Mouse (Mus musculus) c-Kit-positive CD71-positive TER-119-positive erythroid progenitor cells, embryonic 14.5 days (primary cell): ENCODE data around the gene Eif5a.
"Not testable (repeated sequence)": the region's sequence is repeated elsewhere in the genome, so short reads cannot be mapped to it uniquely, and the experiment has no call there.

ENCODE experiments used
- DNase-seq: peaks from one replicate; pipeline ENCODE4 v3.0.0-alpha.2; 2013; ENCODE audit warnings: low spot score

Eif5a gene

GRCm38 (mm10) chr11:69945997-69946891 lies 24.5 kb upstream of the Eif5a start:
- peak; percentile 86 for DNase-seq

DNA sequence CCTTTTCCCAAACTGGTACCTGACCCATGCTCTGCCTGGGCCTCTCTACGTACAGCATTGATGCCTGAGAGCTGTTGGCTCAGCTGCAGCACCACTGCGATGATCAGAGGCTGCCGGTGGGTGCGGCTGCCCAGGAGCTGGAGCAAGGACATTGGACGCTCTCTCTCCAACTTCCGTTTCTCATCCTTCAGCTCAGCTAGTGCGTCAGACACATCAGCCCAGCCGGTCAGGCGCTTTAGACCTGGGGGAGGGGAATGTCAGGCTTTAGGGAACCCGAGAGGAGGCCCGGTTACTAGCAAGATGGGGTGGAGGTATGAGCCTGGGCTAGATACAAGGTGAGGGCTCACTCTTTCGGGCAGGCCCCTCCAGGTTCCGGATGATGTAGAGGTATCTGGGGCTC lies 23.5 kb upstream of the Eif5a start:
- DNase-seq = no peak

- no peak for DNase-seq
Observed at GRCm38 (mm10) chr11:69940962-69941361, 19.2 kb upstream of the Eif5a start.

DNA sequence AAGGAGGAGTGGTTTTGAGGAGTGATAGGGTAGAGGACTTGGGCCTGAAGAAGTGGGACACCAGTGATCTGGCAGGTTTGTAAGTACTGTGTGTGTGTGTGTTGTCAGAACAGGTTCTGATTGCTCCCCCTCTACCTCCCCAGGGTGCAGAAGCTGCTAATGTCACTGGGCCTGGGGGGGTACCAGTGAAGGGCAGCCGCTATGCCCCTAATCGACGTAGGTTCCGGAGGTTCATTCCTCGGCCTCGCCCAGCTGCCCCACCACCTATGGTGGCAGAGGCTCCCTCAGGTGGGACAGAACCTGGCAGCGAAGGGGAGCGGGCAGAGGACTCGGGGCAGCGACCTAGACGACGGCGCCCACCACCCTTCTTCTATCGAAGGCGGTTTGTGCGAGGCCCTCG lies 18.0 kb upstream of the Eif5a start:
- DNase-seq = no peak

DNA sequence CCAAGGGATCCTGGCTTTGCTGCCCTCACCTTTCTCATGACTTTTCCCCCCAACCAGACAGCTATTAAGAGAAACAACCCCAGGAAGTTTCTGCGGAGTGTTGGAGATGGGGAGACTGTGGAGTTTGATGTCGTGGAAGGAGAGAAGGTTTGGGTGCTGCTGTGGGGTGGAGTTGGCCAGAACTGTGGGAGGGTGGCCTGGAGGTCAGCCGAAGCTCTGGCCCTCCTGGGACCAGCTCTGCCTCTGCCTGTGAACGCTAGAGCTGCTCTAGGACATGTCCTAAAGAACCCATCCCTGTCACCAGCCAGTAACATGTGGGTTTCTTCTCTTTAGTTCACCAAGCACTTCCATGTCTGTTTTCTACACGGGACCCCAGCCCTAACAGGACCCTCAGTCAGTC lies 17.4 kb upstream of the Eif5a start:
- DNase-seq = no peak

DNA sequence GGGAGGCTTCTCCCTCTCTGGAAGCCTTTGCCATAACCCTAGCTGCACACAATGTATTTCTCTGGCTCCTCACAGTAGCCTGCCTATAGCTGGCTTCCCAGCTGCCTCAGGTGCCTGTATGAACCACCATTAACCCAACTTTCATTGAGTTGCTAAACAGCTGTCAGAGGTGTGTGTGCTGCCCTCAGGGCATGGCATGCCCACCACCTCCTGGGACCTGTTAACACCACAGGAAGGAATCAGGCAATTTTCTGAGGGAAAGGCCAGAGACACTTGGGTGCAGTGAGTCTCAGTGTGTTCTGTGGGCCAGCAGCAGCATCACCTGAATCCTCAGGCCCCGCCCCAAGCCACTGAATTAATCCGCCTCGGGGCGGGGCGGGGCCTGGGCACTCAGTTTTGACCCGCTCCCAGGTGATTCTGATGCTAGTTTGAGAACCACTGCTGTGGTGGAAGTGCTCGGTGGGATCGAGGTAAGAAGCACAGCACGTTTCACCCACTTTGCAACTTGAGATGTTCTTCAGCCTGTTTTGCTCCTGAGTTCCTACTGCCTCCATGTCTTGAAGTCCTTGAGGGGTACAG lies 16.7 kb upstream of the Eif5a start:
- no peak for DNase-seq

- no peak for DNase-seq
Observed at GRCm38 (mm10) chr11:69937834-69938233, 16.1 kb upstream of the Eif5a start.

GRCm38 (mm10) chr11:69937385-69937784 lies 15.6 kb upstream of the Eif5a start:
- DNase-seq = no peak

DNA sequence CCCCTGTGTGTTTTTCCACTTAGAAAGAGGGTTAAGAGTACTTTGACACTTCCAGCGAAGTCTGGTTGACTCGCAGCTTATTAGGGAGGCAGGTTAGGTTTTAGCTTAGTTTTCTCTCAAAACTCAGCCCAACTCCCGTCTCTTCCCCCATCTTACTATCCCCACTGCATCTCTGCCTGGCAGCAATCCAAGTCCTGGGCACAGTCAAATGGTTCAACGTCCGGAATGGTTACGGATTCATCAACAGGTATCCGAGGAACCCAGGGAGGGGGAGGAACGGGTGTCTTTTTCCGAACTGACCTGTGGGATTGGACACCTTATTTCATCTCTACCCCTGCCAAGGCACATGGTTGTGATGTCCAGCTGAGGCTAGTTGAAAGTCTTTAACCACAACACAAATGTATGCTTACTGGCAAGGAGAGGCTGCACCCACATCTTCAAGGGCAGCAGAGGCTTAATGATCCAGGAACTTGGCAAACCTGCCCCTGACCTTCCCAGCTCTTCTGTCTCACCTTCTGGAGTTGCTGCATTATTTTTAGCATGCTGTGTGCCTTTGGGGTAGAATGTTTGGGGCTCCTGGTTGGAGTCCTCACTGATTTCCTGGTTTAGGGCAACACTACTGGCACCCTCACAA lies 15.1 kb upstream of the Eif5a start:
- DNase-seq = no peak

- no peak for DNase-seq
Observed at GRCm38 (mm10) chr11:69936156-69936555, 14.4 kb upstream of the Eif5a start.

DNA sequence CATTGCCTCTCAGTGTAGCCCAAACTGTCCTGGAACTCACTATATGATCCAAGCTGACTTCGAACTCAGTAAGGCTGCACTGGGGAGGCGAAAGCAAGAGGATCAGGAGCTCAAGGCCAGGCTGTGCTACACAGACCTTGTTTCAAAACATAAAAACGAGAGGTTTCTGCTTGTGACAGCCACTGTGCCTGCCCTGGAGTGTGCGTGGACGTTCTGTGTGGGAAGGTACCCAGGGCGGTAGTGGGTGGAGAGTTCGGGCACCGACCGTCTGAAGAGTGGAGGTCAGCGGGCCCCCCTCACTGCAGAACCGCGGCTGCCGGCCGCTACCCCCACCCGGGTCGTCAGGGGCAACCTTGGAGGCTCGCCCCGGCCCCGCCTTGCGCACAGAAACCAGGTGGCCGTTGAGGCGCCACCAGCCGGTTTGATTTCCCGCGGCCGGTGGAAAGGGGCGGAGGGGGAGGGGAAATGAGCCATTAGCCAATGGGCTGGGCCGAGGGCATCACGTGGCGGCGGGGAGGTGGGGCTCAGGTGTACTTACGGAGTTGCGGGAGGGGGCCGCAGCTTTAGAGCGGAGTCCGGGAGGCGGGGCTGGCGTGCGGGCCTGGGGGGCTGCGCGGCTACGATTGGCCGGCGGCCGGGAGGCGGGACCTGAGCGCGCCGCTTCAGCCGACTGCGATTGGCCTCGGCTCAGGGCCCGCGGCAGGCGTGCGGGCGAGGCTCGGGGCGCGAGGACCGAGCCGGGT lies 13.6 kb upstream of the Eif5a start, which contains the start of gene Ybx2:
TSS of gene Ybx2 (plus strand) at position 660 of the 743 bp plus-strand sequence.
- DNase-seq = peak; percentile 43

GRCm38 (mm10) chr11:69934681-69935080 lies 12.9 kb upstream of the Eif5a start:
- DNase-seq = no peak

DNA sequence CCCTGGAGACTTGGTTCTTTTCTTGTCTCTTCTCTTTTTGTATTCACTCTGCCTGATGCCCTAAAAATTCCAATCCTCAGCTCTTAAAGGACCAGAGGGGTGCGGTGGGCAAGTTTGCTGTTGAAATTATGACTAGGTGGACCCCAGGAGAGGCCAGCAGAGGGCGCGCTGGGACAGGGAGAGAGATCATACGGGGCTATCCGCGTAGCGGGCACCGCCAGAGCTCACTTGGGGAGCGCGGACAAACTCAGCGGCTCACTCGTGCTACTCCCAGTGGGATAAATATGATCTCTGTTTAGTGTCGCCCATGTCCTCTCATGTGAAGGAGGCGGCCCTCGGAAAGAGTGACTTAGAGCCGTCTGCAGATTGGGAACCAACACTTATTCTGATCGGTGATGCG lies 12.4 kb upstream of the Eif5a start:
- DNase-seq = peak; percentile 91

DNA sequence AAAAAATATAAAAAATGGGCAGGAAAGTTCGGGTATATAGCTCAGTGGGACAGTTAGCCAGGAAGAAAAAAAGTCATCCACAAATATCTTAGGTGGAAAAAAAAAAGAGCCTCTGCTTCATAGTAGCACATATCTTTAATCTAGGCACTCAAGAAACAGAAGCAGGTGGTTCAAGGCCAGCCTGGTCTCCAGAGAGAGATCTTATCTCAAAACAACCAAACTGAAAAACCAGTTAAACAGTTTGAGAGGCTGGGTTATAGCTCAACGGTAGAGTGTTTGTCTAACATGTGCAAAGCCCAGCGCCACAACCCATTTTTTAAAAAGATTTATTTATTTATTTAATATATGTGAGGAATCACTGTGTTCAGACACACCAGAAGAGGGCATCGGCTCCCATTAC lies 11.3 kb upstream of the Eif5a start:
- DNase-seq = no peak

DNA sequence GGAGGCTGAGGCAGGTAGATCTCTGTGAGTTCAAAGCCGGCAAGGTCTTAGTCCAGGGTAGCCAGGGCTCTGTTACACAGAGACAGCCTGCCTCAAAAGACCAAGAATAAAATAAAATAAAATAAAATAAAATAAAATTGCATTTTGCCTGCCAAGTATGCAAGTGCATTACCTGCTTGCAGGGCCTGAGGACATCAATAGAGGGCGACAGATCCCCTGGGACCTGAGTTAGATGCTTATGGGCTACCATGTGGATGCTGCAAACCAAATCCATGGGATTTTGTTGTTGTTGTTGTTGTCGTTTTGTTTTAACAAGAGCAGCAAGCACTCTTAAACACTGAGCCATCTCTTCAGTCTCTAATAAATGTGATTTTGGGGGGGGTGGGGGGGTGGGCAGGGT lies 10.5 kb upstream of the Eif5a start:
- DNase-seq = no peak

DNA sequence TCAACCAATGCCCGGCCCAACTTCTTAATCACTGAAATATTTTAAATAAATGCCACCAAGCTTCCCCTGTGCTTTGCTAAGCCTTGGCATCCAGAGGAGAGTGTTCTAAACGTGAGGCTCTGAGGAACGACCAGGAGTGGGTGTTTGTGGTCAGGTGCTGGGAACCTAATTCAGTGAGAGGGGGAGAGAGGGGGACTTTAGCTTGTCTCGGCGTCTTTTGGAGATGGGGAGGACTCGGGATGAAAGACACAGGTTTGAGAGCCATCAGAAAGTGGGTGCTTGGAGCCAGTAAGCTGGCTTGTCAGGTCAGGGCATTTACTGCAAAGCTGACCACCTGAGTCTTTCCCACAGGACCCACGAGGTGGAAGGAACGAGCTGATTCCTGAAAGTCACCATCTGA lies 10.0 kb upstream of the Eif5a start:
- no peak for DNase-seq

DNA sequence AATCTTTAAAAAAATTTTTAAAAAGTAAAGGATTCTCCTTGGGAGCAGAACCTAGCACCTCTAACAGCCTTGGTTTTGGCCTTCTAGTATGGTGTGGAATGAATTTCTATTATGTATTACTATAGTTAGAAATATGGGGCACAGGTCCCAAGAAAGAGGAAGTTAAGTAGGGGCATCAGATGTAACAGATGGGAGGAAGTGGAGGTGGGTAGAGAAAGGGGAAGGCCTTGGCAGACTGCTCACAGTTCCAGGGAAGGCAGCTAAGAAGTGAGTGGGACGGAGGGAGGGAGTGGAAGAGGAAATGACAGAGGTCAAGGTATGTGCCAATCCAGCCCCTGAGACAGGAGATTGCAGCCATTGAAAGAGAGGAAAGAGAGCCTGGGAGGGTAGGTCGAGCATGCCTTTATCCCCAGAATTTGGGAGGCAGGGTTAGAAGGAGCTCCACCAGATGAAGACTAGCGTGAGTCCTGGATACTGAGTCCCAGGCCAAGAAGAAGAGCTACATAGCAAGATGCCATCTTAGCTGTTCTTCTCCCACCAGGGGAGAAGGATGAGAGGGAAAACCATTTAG lies 9.3 kb upstream of the Eif5a start:
- DNase-seq = no peak

DNA sequence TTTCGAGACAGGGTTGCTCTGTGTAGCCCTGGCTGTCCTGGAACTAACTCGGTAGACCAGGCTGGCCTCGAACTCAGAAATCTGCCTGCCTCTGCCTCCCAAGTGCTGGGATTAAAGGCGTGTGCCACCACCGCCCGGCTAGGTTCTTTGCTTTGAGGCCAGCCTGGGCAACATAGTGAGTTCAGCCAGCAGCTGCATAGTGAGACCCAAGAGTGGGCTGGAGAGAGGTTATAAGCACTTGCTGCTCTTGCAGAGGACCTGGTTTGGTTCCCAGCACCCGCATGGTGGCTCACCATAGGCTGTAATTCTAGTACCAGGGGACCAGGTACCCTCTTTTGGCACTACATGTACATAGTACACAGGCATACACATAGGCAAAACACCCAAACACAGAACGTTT lies 8.4 kb upstream of the Eif5a start:
- DNase-seq = not testable (repeated sequence)

DNA sequence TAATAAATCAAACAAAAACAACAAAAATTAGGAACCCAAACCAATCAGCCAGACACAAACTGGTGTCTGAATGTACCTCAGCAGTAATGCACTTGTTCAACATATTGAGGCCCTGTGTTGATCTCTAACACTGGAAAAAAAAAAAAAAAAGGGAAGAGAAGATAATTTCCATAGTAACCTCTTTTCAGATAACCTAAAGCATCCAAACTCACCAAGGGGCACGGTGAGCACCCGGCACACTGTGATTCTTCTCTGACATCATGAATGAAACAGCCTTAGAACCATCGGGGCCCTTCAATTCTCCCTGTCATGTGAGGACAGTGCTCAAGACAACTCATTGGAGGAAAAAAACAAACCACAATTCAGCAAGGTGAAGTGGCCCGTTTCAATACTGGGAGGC lies 8.0 kb upstream of the Eif5a start:
- no peak for DNase-seq

- no peak for DNase-seq
Observed at GRCm38 (mm10) chr11:69927501-69927900, 5.7 kb upstream of the Eif5a start.

GRCm38 (mm10) chr11:69922796-69923195 lies 1.0 kb upstream of the Eif5a start:
- DNase-seq = no peak
